Mouse (Mus musculus): ENCODE measurements around the gene Srpr.

Srpr gene

DNA sequence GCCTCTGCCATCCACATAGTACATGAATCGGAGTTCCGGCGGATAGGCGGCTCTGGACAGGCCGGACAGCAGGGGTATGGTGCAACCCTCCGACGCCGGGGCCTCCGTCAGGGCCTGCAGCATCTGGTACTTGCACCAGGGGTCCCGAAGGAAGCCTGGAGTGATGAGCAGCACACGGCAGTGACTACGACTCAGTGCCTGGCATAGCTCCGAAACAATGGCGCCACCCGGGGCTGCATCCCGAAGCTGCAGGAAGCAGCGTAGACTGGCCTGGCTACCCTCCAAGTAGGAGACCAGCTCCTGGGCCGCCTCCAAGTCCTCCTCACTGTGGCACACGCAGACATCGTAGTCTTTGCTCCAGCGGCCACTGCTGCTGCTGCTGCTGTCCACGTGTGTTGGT, 11.3 kb upstream of the Srpr start:
- no peak for DNase-seq (ENCODE audit: low read depth, low spot score)

DNA sequence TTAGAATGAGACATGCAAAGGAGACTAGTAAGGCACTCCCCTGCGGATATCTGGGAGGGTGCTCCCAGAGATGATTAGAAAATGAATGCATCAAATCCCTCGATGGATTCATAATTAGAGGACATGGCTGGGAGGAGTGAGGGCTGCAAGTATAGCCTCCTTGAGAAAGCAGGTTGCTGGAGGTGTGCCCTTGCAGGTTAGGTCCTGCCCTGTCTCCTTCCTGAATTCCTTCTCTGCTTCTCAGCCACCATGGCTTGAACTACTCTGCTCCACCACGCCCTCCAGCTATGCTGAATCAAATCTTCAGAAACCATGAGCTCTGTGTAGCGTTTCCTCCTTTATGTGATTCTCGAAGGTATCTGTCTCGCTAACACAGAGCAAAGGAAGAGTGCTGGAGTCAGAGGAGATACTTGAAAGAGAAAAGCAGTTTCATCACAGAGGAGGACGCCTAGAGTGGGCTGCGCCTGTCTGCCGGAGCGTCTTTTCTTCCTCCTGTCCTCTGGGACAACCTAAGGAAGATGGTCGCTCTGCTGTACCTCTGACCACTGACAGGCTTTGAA, 6.9 kb upstream of the Srpr start:
- DNase-seq (ENCODE audit: low read depth, low spot score) = no peak

DNA sequence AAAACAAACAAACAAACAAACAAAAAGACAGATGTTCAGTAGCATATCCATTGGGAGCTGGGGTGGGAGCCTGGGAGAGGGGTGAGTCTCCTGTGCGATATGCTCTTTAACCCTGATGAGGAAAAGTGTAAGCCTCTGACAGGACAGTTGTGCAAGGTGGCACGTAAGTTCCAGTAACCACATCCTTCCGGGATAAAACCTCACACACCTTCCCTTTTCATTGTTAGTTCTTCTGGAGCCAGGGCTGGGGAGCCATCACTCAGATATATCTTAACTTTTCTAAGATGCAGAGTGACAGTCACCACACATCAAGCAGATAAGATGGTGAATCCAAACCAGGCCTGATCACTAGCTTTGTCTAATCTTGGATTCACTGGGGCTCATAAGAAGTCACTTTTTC, 5.9 kb upstream of the Srpr start:
- no peak for DNase-seq (ENCODE audit: low read depth, low spot score)

DNA sequence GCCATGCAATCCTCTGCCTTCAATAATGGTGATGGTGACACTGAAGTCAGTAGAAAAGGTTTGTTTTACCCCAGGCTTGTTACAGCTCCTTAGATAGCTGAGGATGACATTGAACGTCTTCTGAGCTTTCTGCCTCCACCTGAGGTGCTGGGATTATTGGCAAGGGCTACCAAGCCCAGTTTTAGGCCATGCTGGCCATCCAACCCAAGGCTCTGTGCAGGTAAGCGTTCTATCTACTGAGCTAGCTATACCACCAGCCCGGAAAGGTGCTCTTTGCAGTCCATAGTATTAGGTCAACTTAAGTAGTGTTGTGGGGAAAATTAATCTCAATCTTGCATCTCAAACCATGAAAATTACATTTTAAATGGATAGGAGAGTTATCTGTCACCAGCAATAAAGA, 2.4 kb upstream of the Srpr start:
- DNase-seq (ENCODE audit: low read depth, low spot score) = no peak

DNA sequence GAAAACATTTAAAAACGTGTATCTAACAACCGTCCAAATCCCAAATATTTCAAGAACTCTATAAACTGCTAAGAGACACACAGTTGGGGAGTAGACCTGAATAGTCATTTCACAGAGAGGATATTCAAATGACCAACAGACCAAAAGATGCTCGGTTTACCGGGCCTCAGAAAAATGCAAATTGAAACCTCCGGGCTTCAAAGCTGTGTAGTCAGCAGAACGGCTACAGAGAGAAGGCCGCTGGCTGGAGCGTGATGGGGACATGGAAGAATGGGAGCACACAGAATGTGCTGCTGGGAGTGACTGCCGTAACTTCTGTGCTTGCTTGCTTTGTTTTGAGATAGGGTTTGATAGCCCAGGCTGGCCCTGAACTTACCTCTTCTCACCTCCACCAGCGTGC, 1.6 kb upstream of the Srpr start:
- no peak for DNase-seq (ENCODE audit: low read depth, low spot score)

DNA sequence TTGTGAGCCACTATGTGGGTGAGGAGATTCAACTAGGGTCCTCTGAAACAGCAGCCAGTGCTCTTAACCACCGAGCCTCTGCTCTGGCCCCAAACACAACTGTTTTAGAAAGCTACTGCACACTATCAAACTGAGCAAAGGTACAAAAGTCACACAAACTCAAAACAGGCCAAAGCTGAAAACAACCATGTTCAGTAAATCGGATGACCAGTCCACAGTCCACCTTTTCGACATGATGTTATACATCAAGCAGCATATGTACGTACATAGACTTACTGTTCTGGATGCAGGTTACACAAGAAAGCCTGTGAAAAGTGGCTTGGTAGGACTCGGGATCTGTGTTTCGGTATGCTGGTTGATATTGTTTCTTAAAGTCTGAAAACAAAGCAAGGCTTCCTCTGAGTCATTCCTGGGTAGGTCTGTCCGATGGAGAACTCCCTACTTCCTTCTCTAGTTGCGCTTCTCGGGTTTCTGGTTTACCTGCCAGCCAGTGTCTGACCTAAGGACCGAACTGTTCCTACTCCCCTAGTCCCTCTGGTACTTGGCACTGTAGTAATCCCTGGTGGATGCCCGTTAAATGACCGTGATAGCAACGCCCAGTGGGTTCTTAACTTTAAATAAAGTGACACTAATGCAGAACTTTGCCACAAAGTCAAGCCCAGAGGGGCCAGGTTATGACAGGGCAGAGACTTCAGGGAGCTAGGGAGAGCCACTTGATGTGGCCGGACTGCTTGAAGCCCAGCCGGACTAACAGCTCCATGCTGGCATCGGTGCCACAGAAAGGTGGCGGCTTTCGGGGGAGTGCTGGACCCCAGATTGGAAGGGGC, 817 bp upstream of the Srpr start:
- DNase-seq (ENCODE audit: low read depth, low spot score) = peak; percentile 67

DNA sequence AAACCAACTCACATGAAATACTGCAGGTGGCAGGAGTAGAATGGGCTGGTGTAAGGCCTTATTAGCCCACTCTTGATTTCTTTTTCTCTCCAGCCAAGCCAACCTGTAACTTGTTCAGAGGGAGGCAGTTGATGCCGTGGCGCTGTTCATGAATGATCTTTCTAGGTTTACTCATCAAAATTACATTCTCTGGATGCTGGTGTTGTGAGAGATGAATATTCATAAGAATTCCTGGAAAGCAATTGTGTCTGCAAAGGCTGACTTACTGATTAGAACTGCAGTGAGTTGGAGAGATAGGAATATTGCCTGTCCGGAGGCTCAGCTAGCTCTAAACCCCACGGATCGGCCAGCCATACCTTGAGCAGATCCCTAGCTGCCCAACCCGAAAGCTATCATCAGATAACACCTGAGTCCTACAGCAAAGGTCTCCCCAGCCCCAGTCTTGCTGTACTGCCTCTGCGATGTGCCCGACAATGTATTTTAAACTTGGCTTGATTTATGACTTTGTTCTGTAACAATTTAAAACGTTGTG, 620 bp downstream of the Srpr start:
- DNase-seq (ENCODE audit: low read depth, low spot score) = no peak

DNA sequence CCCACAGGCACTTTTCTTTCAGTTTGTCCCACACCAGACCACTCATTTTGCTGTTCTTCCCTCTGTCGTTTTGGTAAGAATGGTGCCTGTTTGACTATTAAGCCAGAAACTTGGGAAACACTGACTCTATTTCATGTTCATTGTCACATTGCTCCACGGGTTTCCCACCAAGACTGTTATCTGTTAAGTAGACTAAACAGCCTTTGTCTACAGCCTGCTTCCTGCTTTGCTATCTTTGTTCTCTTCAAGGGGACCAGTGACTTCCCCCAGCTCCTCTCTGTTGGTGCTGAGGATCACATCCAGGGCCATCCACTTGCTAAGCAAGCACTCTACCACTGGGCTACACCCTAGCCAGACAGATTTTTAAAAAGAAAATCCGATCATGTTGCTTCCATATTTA, 3.6 kb downstream of the Srpr start:
- no peak for DNase-seq (ENCODE audit: low read depth, low spot score)

DNA sequence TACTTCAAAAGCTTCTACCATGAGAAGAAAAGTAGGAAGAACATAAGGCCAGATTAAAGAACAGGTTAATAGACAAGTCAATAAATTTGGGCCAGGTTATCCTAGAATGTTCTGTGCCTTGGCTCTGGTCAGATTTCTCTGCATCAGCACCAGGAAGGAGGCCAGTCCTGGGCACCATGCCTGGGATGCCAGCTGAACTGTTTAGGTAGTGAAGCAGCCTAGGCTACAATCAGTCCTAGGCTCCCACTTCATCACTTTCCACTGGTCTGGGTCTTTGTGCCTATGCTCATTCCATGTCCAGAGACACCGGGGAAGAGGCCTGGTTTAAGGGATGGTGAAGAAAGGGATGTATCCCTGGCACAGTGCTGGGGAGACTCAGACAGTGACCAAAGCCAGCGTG, 4.4 kb downstream of the Srpr start:
- DNase-seq (ENCODE audit: low read depth, low spot score) = no peak

DNA sequence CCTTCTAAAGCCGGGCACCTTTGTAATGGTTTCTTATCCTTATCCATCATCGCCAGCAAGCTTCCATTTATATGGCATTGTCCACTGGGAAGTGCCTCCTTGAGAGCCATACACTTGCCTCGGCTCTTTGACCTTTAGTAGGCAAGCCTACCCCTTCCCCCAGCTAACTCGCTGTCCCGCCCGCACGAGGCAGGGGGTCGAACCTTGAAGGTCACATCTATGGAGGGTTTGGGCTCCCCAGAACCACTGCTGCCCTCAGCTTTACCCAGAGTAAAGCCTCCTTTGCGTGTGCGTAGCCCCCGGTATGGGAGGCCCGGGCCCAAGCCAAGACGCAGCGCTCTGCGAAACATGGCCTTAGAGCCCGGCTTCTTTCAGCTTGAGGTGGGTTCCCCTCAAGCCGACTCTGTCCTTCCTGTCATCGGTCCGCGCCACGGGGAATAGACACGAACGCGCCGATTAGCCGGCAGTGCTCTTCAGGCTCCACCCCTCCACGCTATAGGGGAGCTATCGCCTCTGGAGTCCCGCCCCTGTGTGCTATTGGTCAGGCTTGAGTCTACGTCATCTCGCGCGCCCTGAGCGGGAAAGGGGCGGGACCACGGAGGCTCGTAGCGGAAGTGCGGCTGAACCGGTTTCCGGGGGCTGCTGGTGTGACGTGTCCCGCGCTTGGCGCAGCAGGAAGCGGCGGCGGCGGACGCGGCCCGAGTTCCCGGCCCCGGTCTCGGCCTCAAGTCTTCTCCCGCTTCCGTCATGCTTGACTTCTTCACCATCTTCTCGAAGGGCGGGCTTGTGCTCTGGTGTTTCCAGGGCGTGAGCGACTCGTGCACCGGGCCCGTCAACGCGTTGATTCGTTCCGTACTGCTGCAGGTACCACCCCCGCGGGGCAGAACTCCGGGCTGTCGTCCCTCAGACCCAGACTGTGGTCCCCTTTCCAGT, 10.8 kb downstream of the Srpr start, which contains the start of gene Foxred1:
Foxred1 (minus strand) TSS at position 514 of the 933 bp plus-strand sequence.
- peak; percentile 99 for DNase-seq (ENCODE audit: low read depth, low spot score)

DNA sequence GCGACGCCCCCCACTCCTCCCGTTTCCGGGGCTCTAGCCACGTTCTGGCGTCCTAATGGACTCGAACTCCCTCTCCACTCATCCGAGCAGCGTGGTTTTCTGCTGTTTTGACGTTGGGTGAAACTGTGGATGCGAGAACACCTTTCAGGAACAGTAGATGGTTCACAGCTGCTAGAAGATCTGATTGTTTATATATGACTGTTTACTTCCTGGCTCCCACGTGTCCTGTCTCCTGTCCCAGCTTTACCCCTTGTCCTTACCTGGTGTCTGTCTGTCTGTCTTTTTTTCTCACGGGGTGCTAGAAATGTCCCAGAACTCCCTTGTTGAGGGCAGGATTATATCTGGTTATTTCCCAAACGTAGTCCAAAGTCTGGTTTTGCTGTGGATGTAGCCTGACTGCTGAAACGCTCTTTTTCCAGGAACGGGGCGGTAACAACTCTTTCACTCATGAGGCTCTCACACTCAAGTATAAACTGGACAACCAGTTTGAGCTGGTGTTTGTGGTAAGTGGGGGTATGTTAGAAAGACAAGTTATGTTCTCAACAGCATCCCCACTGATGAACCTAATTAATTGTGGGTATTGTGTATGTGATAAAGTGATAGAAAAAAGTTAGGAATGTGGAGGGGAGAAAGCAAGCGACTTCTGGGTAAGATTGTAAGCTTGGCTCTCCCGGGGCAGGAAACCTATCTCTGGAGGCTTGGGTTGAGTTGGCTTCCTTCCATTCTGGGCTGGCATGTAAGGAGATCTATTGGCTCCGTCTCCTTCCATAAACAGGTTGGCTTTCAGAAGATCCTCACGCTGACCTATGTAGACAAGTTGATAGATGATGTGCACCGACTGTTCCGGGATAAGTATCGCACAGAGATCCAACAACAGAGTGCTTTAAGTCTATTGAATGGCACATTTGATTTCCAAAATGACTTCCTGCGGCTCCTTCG, 11.9 kb downstream of the Srpr start:
- DNase-seq (ENCODE audit: low read depth, low spot score) = no peak

DNA sequence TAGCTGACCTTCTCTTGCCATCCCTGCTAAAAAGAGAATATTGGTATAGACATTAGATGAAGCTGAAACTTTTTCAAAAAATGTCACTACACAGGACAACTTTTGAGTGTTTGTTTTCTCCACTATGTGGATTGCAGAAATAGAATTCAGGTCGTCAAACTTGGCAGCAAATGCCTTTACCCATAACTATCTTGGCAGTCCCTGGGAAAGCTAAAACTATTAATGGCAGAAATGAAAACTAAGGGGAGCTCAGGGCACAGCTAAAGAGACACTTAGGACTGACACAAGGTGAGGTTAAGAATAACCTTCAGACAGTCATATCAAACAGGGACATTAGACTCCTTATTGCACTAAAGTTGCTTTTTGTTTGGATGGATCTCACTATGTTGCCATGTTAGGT, 18.0 kb downstream of the Srpr start:
- no peak for DNase-seq (ENCODE audit: low read depth, low spot score)

DNA sequence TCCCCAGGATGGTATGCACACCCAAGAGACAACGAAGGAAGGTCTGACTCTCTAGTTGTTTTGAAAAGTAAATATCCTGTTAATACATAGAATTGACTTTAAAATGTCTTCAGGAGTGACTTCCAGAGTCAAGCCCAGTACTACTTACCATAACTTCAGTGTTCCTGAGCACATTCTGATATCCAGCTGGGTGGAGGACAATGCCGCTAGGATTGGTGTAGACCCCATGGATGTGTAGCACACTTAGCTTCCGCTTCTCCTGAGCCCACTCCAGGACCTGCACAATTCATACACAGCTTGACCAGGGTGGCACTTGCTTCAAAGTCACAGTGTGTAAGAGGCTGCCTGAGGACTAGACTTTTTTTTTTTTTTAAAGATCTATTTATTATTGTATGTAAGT, 23.5 kb downstream of the Srpr start:
- DNase-seq (ENCODE audit: low read depth, low spot score) = peak; percentile 95

DNA sequence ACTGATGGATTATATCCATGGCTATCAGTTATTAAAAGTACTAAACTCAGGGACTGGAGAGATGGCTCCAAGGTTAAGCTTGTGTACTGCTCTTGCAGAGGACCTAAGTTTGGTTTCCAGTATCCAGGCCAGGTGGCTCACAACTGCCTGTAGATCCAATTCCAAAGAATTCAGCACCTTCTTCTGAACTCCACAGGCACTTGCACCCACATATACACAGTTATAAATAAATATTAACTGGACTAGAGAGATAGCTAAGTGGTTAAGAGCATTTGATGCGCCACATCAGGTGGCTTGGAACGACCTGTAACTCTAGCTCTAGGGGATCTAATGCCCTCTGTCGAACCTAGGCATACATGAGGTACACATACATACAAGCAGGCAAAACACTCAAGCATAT, 28.7 kb downstream of the Srpr start:
- DNase-seq (ENCODE audit: low read depth, low spot score) = no peak

DNA sequence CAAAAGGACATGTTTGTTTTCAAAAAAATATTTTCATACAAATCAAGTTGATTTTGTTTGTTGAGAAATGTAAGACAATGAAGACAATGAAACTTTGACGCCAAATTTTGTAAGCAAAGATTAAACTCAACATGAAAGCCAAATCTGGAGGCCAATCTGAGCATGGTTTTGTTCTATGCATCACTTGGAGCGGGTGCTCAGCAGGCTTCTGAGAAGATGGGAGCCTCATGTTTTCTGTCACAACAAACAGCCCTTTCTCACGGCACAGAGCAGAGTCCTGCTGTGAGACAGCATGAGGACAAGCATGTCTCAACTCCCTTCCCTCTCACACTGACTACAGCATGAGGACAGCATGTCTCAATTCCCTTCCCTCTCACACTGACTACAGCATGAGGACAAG, 36.0 kb downstream of the Srpr start:
- DNase-seq (ENCODE audit: low read depth, low spot score) = no peak

DNA sequence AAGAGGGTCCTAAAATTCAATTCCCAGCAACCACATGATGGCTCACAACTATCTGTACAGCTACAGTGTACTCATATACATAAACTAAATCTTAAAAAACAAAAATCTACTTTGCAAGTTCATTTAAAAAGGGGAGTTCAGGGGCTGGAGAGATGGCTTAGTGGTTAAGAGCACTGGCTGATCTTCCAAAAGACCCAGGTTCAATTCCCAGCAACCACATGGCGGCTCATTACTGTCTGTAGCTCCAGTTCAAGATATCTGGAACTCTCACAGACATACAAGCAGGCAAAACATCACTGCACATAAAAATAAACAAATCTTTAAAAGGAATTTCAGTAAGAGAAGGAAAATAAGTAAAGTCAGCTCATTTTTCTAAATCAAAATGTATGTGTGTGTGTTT, 38.4 kb downstream of the Srpr start:
- no peak for DNase-seq (ENCODE audit: low read depth, low spot score)

DNA sequence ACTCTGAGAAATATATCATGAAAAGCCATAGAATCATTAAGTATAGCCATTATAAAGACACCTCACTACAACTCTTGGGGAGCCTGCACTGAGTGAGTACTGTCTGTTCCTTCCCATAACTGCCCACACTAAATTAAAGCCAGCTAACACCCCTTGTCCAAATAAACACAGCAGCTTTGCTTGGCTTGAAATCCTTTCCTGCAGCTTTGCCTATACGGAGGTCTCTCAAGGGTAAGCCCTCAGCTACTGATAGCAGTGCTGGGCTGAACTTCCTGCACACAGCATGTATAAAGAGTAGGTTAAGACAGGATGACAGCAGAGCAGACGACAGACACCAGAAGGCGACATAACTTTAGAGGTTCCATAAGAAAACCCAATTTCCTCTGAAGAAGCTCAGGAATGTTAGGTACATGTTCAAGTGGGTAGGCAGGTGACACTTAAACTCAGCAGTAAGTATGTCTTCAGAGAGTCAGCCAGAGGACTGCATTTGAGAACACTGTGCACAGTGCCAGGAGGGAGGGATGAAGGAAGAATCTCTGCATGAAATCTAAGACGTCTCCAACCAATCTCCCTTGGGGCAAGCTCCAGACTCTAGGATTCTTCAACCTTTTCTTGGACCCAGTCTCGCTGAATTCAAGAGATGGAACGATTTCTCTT, 39.1 kb downstream of the Srpr start:
- DNase-seq (ENCODE audit: low read depth, low spot score) = no peak

DNA sequence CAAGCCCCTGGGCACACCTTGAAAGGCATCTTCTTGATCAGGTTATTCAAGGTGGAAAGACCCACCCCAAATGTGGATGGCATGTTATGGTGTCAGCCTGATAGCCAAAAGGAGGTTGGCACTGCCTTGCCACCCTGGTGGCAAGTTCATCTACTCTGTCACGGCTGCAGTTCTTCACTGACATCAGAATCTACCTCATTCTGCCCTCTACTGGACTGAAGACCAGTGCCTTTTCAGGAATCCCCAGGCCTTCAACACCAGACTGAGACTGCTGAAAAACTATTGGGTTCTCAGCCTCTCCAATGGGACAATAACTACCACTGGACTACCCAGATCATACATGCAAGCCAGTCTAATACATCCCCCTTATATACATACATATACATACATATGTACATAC, 39.8 kb downstream of the Srpr start:
- no peak for DNase-seq (ENCODE audit: low read depth, low spot score)

DNA sequence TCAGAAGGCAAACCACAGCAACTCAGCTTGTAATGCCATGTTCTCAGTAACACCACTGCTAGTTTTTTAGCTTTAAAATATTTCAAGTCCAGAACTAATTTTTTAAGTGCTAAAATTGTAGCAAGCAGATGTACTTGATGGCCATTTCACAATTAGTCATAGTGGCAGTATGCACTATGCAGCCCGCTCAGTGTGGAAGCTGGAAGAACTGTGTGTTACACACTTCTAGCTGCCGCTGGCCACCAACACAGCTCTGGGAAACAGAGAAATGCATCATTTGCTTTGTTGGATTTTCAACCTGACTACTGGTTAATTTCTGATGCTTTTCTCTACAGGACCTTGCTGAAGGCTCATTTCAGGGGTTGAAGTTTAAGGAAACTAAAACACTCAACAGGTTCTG, 47.4 kb downstream of the Srpr start:
- no peak for DNase-seq (ENCODE audit: low read depth, low spot score)

DNA sequence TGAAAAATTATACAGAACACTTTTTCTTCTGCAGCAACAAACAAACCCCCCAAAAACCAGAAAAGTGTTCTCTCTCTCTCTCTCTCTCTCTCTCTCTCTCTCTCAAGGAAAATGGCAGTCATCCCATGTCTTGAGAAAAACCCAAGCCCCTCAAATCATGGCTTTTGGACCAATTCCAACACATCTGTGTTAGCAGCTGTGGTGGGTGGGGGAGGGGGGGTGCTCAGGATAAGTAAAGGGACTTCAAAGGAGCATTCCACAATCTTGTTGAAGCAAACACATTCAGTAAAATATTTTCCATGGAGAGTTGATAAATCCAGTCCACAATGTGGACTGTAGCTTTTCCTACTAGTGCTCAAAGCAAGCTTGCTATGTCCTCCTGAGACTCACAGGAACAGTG, 49.5 kb downstream of the Srpr start:
- no peak for DNase-seq (ENCODE audit: low read depth, low spot score)

DNA sequence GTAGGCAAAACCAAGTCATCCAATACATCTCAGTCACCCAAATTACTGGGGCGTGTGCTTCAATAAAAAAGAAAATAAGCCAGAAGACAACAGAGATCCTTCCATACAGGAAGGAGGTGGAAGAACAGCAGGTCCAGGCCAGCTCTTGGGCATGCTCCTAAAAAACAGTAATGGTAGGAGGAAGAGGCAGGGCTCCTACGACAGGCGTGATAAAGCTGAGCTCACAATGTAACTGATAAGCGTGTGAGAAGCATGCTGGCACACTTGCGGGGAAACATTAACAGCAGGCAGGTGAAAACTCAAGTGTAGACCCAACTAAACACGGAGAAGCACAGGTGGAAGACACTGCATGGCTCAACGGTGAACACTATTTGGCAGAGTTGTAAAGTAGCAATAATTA, 57.4 kb downstream of the Srpr start:
- DNase-seq (ENCODE audit: low read depth, low spot score) = no peak

Data from R1 (cell line).